Mouse (Mus musculus): ENCODE results near the gene Zswim3.
"Not testable (repeated sequence)": the region's sequence is repeated elsewhere in the genome, so short reads cannot be mapped to it uniquely, and the experiment has no call there.

Gene Zswim3

DNA sequence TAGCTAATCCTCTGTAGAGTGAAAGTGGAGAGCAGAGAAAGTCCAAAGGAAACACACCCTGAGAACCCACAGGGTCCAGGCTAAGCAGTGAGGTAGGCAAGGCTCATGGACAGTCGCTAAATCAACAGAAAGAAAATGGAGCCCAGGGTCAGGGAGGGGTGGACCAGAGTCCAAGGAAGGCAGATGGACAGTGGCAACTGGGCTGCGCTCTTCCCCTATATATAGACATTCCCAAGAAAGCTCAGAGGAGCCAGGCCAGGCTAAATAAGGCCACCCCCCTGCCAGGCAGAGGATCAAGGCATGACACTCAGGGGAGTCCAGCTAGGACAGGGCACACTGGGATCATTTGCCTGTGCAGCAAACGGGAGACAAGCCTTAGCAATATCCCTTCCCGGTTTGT lies 23.0 kb upstream of the Zswim3 start:
- no peak for DNase-seq (ENCODE audit: low spot score)

- DNase-seq (ENCODE audit: low spot score): no peak
Observed at GRCm38 (mm10) chr2:164783926-164784581, 20.8 kb upstream of the Zswim3 start.

DNA sequence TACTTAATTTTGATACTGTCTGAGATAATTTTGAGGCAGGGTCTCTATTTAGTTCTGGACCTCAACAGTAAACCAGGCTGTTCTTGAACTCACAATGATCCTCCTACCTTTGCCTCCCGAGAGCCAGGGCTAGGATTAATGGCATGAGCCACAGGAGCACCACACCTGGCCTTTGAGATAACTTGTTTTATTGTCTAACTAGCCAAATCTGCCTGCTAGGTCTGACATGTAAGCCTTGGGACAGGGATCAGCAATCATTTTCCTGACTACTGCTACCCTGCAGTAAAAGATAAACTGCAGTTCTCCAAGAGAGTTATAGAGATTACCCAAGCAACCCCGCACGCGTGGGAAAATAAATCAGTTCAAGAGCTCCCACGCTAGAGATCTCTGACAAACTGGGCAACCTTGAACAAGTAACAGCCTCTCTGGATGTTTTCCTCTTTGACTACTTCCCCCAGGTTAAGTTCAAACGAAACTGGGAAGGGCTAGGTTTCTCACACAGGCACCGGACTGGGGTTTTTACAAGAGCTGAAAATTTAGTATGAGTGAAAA lies 20.0 kb upstream of the Zswim3 start:
- no peak for DNase-seq (ENCODE audit: low spot score)

GRCm38 (mm10) chr2:164785481-164786387 lies 19.2 kb upstream of the Zswim3 start, which contains the start of gene Snx21:
Gene Snx21 (plus strand): TSS chr2:164785823.
- DNase-seq (ENCODE audit: low spot score): peak; percentile 62

DNA sequence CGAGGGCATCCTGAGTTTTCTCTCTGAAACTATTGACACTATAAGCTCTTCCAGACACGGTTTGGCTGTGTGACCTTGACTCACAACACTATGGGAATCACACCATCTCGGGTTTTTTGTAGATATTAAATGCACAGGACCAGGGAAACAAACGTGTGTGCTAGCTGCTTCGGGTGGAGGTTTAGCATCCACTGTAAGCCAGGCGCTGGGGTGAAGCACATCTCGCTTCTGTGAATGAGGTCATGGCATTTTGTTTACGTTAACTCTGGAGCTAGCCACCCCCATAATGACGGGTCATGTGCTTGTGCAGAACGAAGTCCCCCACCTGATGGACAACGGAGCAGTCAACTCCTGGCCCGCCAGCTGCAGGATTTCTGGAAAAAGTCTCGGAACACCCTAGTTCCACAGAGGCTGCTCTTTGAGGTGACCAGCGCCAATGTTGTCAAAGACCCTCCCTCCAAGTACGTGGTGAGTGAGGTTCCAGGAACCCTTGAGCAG lies 18.5 kb upstream of the Zswim3 start:
- DNase-seq (ENCODE audit: low spot score): no peak

DNA sequence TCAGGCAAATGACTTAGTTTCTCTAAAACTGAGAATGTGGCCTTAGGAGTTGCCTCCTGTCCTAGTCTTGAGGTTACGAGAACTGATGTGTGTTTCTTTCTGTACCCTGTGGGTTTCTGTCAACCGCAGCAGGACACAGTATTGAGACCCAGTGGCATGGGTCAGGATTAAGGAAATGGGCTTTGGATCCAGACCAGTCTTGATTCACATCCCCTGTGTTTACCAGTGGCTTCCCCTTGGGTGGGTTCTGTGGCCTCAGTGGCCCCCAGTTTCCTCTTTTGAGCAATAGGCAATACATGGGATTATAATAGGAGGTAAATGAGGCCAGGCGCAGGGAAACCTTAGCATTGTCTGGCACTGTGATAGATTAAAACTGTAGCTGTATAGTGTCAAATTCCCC lies 17.9 kb upstream of the Zswim3 start:
- DNase-seq (ENCODE audit: low spot score): no peak

- no peak for DNase-seq (ENCODE audit: low spot score)
Observed at GRCm38 (mm10) chr2:164787779-164788178, 17.1 kb upstream of the Zswim3 start.

DNA sequence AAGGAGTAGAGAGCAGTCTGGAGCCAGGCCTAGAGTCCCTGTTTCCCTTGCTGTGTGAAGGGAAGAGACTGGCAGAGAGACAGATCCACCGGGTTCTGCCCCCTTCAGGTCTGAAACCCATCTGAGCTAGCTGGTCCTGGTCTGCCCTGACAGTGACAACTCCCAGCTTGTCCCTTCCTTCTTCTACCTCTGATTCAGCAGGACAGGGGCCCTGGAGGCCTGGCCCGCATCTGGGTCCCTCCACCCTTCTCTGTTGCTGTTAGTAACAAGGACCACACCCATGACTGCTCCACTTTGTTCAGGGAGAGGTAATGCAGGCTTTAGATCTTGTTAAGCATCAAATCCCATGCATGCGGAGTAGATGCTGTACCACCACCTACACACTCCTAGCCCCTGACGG lies 16.5 kb upstream of the Zswim3 start:
- no peak for DNase-seq (ENCODE audit: low spot score)

DNA sequence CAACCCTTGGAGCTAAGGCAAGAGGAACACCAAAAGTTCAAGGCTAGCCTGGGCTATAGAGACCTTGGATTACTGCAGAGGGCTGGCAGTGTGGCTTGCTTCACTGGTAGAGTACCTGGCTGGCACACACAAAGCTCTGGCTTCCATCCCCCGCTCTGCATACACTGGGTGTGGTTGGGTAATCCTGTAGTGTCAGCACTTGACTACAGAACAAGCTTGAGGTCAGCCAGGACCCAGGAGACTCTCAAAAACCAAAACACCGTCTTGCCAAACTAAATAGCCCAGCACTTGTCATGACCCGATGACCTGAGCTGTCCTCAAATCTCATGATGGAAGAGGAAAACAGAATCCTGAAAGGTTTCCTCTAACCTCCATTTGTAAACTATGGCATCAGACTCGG lies 14.4 kb upstream of the Zswim3 start:
- no peak for DNase-seq (ENCODE audit: low spot score)

- DNase-seq (ENCODE audit: low spot score): no peak
Observed at GRCm38 (mm10) chr2:164791841-164792261, 13.0 kb upstream of the Zswim3 start.

DNA sequence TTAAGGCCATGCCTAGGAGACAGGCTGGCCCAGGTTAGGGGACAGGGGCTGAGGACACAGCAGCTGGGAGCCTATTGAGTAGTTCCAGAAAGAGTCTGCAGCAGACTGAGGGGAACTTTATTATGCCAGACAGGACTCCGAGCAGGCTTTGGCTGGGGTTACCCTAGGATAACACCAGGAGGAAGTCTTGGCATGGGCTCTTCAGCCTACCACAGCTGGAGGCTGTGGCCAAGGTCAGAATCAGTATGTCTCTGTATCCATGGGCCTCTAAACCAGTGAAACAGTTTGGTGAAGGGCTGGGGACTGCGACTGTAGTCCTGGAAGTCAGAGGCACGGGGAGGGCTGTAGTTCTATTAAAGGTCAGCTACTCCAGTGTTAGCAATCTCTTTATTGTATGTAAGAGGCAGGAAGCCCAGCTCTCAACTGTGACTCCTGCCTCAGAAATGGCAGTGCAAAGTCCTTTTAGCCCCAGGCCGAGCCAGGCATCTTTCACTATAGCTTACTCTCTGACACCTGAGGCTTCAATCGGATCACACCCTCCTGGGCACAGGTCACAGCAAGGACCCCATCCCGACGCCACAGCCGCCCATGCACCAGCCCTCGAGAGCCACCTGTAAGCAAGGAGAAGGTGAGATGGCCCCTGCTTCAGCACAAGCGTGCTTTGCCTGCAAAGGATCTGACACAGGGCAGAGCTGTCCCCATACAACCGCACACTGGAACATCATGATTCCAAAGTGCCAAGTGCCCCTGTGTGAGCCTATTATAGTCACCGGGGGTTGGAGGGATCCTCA lies 12.3 kb upstream of the Zswim3 start:
- no peak for DNase-seq (ENCODE audit: low spot score)

DNA sequence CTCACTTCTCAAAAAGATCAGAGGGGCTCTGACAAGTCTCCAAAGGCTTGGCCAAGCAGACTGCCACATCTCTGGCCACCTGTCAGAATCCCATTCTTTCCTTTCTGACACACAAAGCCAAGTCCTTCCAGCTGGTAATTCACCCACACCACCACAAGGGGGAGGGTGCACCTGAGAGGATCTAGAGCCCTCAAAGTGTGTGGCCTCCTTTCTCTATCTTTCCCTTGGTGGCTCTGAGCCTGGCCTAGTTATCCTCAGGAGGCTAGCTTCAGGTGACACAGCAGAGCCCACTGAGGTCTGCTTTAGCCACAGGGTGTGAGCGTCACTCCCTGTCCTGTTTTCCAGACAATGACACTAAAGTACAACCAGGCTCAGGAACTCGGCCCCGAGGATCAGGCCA lies 11.7 kb upstream of the Zswim3 start:
- peak; percentile 44 for DNase-seq (ENCODE audit: low spot score)

- no peak for DNase-seq (ENCODE audit: low spot score)
Observed at GRCm38 (mm10) chr2:164793772-164794171, 11.1 kb upstream of the Zswim3 start.

DNA sequence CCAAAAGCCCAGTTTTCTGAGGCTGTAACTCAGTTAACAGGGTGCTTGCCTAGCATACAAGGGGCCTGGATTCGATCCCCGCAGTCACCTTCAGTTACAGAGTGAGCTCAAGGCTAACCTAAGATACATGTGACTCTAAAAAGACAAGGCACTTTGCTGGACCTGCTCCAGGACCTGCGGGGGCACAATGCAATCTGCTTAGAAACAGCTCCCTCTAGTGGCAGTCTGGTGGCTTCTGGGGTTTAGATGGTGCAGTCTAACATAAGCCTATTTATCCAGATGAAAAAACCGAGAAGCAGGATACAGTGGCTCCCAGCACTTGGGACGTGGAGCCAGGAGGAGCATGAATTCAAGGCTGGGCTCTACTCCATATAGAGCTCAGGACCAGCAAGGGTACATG lies 10.6 kb upstream of the Zswim3 start:
- DNase-seq (ENCODE audit: low spot score): peak; percentile 68

GRCm38 (mm10) chr2:164795868-164796267 lies 9.0 kb upstream of the Zswim3 start:
- no peak for DNase-seq (ENCODE audit: low spot score)

GRCm38 (mm10) chr2:164798554-164798953 lies 6.3 kb upstream of the Zswim3 start:
- not testable (repeated sequence) for DNase-seq (ENCODE audit: low spot score)

GRCm38 (mm10) chr2:164800252-164801004 lies 4.5 kb upstream of the Zswim3 start:
- DNase-seq (ENCODE audit: low spot score): no peak

DNA sequence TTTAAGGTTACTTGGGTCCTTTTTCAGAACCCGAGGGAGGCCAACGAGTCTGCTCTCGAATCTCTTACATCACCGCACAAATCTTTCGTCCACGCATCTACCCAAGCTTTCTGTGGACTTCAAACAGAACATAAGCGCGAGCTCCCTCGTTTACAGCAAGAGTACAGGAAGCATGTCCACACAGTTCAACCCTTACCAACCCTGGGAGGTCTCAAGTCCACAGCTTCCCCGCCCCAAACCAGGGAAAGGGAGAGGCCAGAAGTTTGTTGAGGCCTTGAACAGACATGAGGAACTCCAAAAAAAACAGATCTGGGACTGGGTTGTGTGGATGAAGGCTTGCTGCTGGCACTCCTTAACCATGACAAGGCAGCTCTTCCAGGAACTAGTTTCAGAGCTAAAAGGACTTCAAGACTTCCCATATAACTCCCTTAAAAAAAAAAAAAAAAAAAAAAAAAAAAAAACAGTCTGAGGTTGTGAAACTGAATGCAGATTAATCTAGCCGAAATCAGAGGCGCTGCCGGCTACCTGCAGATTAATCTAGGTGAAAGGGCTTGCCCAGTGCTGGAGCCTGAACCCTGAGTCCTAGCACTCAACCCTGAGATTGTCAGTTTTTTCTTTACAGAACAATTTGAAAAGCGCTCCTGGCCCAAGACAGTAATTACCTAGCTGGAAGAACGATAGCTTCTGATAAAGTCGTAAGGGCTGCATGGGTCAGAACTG lies 1.5 kb upstream of the Zswim3 start:
- DNase-seq (ENCODE audit: low spot score): no peak

- DNase-seq (ENCODE audit: low spot score): no peak
Observed at GRCm38 (mm10) chr2:164803921-164804313, 981 bp upstream of the Zswim3 start.

GRCm38 (mm10) chr2:164805332-164805718 lies 427 bp downstream of the Zswim3 start:
- no peak for DNase-seq (ENCODE audit: low spot score)

GRCm38 (mm10) chr2:164806614-164807013 lies 1.7 kb downstream of the Zswim3 start:
- no peak for DNase-seq (ENCODE audit: low spot score)
